Mouse (Mus musculus) C3H10T1/2 (cell line): Measurements from ENCODE around the gene Ints12. TPM values are rescaled to one million over a fixed set of nuclear protein-coding genes. Genes with fewer than 3 reads are reported as not detected.

Experiments used
- polyA plus RNA-seq, 2 experiments: library from polyadenylated mRNA; unstranded; fragments of >200 nt; fragmentation: generic; extraction: Trizol; gene quantifications; one replicate each; pipeline ENCODE4 v1.2.1; 2012; ENCODE audit warnings: missing spikeins in 2 of 2

The Ints12 gene
- polyA plus RNA-seq = 1 to 10 TPM; 1.2 to 5.8 TPM

GRCm38 (mm10) chr3:133091664-133092273 lies at the start of gene Ints12, which contains the start of gene Gstcd:
Gene Ints12 (plus strand): TSS chr3:133091840.
Gene Gstcd (minus strand): TSS chr3:133092033.

Other genes starting within 250 kb of the Ints12 start
- 10 to 100 TPM in 1 of 2 experiments, under 1 TPM in 1; 0.56 to 24.3 TPM for gene Npnt, start 141.5 kb upstream of the Ints12 start, polyA plus RNA-seq
- gene Gstcd, start 193 bp downstream of the Ints12 start, polyA plus RNA-seq = 1 to 10 TPM; 1.1 to 4.0 TPM
- not detected for gene Arhgef38, start 143.1 kb downstream of the Ints12 start, polyA plus RNA-seq
- gene Ppa2, start 218.3 kb downstream of the Ints12 start, polyA plus RNA-seq = 10 to 100 TPM; 28.1 to 47.1 TPM